Mouse (Mus musculus) ES-Bruce4 (cell line): Measurements from ENCODE around the gene Pcdh8.

ENCODE experiments used
- CTCF ChIP-seq: IDR thresholded peaks from one replicate; pipeline ENCODE4 v1.8.1; 2011; ENCODE audit warnings: low read depth, low read length
- POLR2A ChIP-seq: IDR thresholded peaks from one replicate; pipeline ENCODE4 v1.8.1; 2011; ENCODE audit warnings: low read length; ENCODE audit not compliant: insufficient read depth

- no peak for TF ChIP-seq CTCF
- no peak for TF ChIP-seq POLR2A
Measured at GRCm38 (mm10) chr14:79724002-79724681, 47.0 kb downstream of the Pcdh8 start.
